Mouse (Mus musculus) gastrocnemius, postnatal 14 days (tissue): ENCODE measurements around the gene Hnf1a. TPM values are rescaled to one million over a fixed set of nuclear protein-coding genes. Genes with fewer than 3 reads are reported as not detected.

Source experiments
- DNase-seq: peaks from one replicate; pipeline ENCODE4 v3.0.0; 2021; ENCODE audit warnings: mixed read lengths
- intact Hi-C: fragments of 180-260 bp; cut with DNase I; formaldehyde crosslinking; loops from one replicate; pipeline ENCODE4 v1.15.1; 2025; ENCODE audit warnings: low total_unique reads
- long read RNA-seq, 2 experiments: library from polyadenylated mRNA; stranded (forward); transcript quantifications; one replicate each; pipeline ENCODE4 v2.0.0; 2021
- total RNA-seq, 2 experiments: library from RNA; stranded (reverse); gene quantifications; 2 replicates each; pipeline ENCODE4 v1.2.3; 2021

The Hnf1a gene
- not detected for total RNA-seq
- long read RNA-seq, experiment 1, result 0 reads
- long read RNA-seq, experiment 2, result 0 reads

DNA sequence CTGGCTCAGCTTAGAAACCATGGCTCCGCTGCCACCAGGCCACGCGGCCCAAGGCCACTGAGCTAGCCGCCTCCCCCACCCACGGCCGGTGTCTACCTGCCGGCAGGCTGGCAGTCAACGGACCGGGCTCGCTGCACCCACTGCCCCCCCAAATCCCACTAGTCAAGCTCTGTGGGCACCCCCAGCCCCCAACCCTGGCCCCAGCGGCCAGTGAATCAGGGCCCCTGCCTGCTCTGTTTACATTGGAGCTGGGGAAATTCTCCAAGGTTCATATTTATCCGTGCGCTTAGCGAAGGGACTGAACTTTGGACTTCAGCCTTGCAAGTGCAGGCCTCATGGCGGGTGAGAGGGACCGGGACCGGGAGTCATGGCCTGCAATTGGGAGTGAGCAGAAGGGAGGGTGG, at the start of gene Hnf1a:
Hnf1a (minus strand) TSS at position 271 of the 404 bp plus-strand sequence.
- intact Hi-C loops, result no loop called here
- no peak for DNase-seq

DNA sequence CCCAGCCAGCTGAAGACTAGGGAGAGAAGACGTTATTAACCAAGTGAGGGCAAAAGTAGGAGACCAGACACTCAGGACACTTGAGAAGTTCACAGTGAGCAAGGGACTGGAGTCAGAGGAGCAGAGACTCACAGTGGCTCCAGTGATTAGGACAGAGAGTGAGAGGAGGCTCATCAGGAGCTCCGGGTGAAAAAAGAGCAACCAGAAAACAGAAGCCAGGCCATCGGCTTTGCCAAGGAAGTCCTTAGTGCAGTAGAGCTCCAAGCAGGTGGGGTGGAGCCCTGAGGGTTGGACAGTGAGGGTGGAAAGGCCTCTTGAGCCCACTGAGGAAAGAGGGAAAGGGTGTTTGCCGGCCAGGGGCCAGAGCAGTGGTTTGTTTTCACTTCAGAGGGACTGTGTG, 47.9 kb upstream of the Hnf1a start:
- no peak for DNase-seq
- intact Hi-C loops, result no loop called here

DNA sequence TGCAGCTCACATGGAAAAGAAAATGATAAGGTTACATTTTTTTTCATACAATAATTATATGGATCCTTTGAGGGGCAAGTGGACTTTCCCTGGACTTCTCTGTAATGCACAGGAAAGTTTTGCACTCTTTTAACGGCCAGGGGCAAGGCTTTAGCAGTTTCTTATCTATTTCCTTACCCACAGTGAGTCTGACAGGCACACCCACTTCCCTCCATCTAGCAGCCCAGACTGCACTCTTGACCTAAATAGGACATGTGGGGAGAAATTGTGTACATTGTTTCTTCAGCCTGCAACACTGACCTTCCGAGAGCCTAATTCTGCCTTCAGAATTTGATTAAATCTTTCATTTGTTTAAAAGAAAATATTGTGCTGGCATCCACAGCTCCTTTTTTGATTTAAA, 47.4 kb upstream of the Hnf1a start:
- DNase-seq, result no peak
- intact Hi-C loops, result no loop called here

GRCm38 (mm10) chr5:115015121-115015520, 44.2 kb upstream of the Hnf1a start:
- intact Hi-C loops, result no loop called here
- DNase-seq, result no peak

- intact Hi-C loops, result no loop called here
- no peak for DNase-seq
Observed at GRCm38 (mm10) chr5:115014570-115014969, 43.7 kb upstream of the Hnf1a start.

DNA sequence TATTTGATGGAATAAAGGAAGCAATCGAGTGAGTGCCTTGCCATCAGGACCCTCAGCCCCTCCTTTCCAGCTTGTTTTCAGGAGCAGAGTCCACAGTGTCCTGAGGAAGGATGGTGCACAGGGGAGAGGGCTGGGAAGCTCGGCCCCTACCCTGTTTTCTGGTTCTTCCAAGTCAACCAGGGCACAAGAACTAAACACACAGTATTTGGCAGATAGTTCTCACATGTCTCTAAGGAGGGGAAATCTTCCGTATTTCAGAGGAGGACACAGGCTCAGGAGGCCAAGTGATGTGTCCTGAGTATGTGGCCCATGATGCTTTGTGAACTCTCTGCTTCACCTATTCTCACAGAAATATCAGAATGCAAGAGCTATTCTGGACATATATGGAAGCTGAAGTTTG, 42.5 kb upstream of the Hnf1a start:
- intact Hi-C loops, result no loop called here

DNA sequence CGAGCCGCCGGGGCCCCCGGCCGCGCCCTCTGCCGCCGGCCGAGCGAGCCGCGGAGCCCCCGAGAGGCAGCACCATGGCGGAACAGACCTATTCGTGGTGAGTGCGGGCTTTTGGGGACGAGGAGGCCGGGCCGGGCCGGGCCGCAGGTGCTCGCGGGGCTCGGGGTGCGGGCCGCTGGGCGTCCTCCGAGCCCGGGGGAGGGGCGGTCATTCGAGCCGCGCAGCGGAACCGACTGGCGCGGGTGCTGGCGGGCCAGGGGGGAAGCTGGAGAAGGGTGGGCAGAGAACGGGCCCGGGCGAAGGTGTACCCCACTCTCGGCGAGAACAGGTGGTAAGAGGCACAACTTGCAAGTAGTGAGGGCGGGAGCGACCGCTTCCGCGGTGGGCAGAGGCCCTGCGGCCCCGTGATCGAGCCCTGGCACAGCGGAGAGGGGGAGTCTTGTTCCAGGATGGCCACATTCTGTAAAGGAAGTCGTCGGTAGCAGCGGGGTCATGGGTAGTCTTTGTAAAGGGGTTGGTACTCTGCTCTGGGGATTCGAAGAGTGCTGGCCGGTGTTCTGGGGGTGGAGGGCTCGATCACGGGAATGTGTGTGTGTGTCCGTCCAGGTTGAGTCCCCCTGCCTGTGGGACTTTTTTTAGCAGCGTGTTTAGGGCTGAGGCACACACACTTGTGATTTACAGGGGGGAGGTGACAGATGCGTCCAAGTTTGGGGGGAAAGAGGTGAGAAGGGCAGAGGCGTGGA, 40.8 kb upstream of the Hnf1a start:
- peak; percentile 70 for DNase-seq

More for the DNA sequence above, 42.5 kb upstream of the Hnf1a start:
- DNase-seq, result no peak

GRCm38 (mm10) chr5:115011217-115011518, 40.3 kb upstream of the Hnf1a start:
- intact Hi-C loops, result no loop called here

More for the DNA sequence above, 40.8 kb upstream of the Hnf1a start:
- intact Hi-C loops, result no loop called here

DNA sequence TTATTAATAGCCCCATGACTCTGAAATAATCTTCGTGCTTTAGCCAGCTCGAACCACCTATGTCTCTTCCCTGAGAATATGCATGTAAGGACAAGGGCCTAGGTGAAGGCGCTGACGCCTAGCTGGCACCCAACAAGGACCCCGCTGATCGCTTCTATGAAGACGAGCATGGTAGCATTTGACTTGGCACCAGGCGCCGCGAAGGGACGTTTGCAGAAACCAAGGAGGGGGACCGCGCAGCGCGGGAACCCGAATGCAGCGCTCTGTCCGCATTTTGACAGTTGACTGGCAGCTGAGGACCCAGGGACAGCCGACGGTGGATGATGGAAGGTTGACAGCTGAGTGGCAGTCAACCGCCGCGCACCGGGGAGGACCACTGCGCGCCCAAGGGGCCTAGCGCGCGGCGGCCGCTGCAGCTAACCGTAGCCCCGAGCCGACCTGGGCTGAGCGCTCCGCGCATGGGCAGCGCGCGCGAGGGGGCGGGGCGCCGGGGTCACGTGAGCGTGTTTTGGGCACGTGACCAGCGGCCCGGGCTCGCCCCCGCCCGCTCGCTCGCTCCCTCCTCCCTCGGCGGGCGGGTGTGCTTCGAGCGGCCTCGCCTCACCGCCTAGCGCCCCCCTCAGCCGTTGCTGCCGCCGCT, 39.8 kb upstream of the Hnf1a start, which contains the start of gene Sppl3:
Sppl3 (plus strand) TSS at position 561 of the 640 bp plus-strand sequence.
- intact Hi-C loops, result no loop called here

More at GRCm38 (mm10) chr5:115011217-115011518, 40.3 kb upstream of the Hnf1a start:
- no peak for DNase-seq

DNA sequence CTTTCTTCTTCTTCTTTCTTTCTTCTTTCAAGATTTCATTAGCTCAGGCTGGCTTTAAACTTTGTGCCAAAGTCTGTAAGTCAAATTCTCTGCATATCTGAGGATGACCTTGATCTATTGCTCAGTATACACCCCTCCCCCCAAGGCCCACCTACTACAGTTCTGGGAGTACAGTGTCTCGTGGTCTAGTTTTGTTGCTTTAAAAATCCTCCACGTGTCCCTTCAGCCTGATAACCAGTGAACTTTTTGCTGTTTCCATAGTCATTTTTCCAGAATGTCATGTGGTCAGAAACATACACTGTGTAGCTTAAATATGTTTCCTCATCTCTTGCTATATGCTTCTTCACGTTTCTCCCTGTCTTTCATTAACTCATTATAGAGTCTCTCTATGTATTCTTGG, 39.1 kb upstream of the Hnf1a start:
- intact Hi-C loops, result no loop called here

More for the DNA sequence above, 39.8 kb upstream of the Hnf1a start, which contains the start of gene Sppl3:
- peak; percentile 94 for DNase-seq

DNA sequence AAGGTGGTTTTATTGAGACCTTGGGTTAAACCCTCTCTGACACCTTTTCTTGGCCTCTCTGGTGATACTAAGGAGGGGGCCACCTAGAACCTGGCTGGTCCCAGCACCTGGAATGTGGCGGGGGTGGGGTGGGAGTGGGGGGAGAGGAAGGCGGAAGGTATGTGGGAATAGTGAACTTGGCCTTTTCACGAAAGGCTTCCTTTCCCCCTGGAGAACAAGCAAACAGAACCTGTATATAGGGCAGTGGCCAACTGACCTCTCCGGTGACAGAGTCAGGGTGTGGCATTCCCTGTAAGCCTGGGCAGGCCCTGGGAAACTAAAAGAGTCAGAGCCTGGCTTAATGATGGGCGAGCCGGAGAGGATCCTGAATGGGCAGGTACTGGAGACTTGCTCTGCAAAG, 38.2 kb upstream of the Hnf1a start:
- DNase-seq, result no peak
- intact Hi-C loops, result no loop called here

More for the DNA sequence above, 39.1 kb upstream of the Hnf1a start:
- no peak for DNase-seq

DNA sequence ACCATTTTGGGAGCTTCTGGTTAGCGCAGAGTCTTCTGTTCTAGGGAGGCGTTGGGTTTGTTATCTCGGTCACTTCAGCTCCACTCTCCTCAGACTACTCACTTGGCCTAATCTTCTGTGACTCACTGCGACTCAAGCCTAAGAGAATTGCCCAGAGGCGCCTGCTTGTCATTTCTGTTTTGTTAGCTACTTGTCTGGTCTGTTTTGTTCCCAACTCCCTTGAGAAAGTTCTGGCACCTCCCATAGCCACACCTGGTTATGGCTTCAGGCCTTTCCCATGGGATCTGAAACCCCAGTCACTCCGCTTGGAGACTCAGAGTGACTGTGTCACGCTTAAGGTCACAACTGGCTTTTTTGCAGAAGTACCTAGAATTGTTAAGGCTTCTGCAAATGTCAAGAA, 37.4 kb upstream of the Hnf1a start:
- no peak for DNase-seq
- intact Hi-C loops, result no loop called here

DNA sequence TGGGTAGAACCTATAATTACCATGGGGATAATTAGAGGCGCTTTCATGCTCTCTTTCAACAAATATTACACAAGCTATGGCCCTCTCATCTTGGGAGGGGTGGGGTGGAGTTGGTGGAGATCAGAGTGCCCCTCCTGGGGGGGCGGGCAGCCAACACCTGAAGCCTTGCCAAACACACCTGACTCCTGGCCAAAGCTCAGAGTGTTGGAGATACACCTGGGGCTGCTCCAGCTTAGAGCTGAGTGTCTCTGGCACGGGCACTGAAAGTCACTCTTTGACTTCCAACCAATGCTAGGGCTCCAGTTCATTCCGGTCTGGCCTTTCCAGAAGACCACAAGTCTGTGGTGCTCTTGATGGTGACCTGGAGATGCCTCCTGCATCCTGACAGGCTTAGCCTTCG, 36.9 kb upstream of the Hnf1a start:
- DNase-seq, result no peak
- intact Hi-C loops, result no loop called here

DNA sequence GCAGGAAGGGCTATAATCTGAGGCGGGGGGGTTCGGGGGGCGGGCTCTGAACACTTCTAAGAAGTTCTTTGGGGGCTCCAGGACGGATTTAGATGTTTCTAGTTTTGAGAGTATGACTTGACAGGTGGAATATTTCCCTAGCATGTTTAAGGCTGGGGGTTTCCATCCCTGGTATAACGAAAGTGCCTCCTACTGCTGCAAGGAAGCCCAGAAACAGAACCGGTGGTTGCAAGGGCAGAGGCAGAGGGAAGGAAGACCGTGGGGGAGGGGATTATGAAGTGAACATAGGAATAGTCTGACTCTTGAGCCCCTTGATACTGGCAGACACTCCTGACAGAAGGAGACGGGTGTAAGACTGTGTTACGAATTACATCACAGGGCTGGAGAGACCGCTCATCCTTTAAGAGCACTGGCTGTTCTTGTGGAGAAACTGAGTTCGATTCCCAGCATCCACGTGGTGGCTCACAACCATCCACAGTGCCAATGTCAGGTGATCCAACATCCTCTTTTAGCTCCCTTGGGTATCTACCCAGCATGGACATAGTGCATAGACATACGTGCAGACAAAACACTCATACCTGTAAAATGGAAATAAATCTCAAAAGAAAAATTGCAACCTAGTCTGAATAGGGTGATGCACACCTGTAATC, 32.5 kb upstream of the Hnf1a start:
- intact Hi-C loops, result no loop called here
- no peak for DNase-seq

- intact Hi-C loops, result no loop called here
- peak; percentile 30 for DNase-seq
Observed at GRCm38 (mm10) chr5:115002781-115003180, 31.9 kb upstream of the Hnf1a start.

- intact Hi-C loops, result no loop called here
- DNase-seq, result no peak
Observed at GRCm38 (mm10) chr5:115001464-115001863, 30.6 kb upstream of the Hnf1a start.

- intact Hi-C loops, result no loop called here
- DNase-seq, result no peak
Observed at GRCm38 (mm10) chr5:115000503-115000902, 29.6 kb upstream of the Hnf1a start.

GRCm38 (mm10) chr5:114997327-114997726, 26.4 kb upstream of the Hnf1a start:
- DNase-seq, result no peak
- intact Hi-C loops, result no loop called here

DNA sequence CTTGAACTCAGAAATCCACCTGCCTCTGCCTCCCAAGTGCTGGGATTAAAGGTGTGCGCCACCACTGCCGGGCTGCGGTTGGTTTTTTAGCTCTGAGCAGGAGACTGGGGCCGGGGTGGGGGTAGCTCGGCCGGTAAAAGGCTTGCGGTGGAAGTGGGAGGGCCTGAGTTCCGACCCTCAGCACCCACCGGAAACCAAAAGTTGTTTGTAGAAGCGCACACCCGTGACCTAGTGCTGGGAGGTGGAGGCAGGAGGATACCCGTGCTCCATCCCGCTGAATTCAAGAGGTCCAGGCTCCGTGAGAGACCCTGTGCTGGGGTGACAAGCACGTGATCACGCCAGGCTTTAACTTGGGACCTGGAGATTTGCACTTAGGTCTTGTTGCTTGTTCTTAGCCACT, 25.6 kb upstream of the Hnf1a start:
- DNase-seq, result no peak
- intact Hi-C loops, result no loop called here

- intact Hi-C loops, result loop anchor here (10.0 kb wide), 1 partner anchor 240 kb away; no protein-coding TSS in a partner anchor
- no peak for DNase-seq
Observed at GRCm38 (mm10) chr5:114985074-114985473, 14.2 kb upstream of the Hnf1a start.
